Mouse (Mus musculus): ENCODE measurements around the gene Cd5. TPM values are rescaled to one million over a fixed set of nuclear protein-coding genes. Genes with fewer than 3 reads are reported as not detected.
A peak's percentile ranks its signal among the peaks of the same experiment; 100 is the strongest.

The Cd5 gene
- total and polyA plus RNA-seq, 3 experiments = 0.11 TPM; not detected in 2

DNA sequence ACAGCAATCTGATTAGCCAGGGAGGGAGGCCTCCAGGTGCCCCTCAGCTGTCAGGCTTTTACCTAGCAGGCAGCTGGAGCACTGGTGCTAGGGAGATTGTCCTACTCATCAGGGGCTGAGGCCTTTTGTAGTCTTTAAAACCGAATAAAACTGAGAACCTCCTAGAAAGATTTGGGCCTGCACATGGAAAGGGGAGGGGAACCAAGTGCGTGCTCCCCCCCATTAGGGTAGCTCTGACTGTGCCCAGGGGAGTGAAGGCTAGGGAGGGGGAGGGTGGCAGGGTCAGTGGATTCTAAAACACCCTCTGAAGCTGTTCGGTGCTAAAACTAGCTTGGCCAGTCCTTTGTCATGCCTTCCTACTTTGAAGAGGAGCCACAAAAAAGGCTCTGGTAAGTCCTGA, 18.3 kb downstream of the Cd5 start:
- Histone ChIP-seq H3K36me3 (replicated peaks) (no peaks in the 10 kb centered on the region), H3K4me3 (ENCODE audit: low read depth, low read length) (no peak overlapping the region), H3K9me3 (replicated peaks) (no peaks in the 10 kb centered on the region), H3K27me3 (ENCODE audit: insufficient read depth, low read length) (peaks cover 35% of the 10 kb centered on the region), H3K4me1 (ENCODE audit: insufficient read depth, low read depth, low read length) (peaks cover 4% of the 10 kb centered on the region; the same call in 1 of the 2 replicates)
- ATAC-seq (ENCODE audit: extremely low read depth, insufficient number of reproducible peaks, low FRiP score, poor library complexity, severe bottlenecking) = no peak
- no peak for DNase-seq (ENCODE audit: low spot score)
- no peak for TF ChIP-seq GATA1 (IDR thresholded peaks at IDR 0.05; ENCODE audit: borderline replicate concordance, low read length)
- TF ChIP-seq CTCF (IDR thresholded peaks at IDR 0.05; ENCODE audit: low read depth, low read length) = no peak
- TF ChIP-seq GATA2 (IDR thresholded peaks at IDR 0.05; ENCODE audit: borderline replicate concordance, low read depth, low read length) = no peak

DNA sequence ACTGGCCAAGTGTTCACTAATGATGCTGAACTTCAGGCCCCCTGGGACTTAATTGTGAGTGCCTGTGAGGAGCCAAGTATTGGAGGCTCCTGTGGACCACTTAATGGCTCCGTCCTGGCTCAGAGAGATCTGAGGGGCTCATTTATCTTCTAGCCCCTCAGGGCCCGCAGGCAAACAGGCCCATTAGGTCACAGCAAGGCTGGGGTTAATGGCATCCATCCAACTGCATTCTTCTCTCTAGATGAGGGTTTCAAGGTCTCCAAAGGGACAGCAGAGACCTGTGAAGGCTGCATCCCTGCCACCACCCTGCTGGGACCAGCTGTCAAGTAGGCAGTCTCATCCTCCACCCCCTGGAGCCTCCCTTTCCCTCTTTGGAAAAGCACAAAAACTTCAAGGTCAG, 19.1 kb downstream of the Cd5 start:
- Histone ChIP-seq H3K9me3 (replicated peaks) (no peaks in the 10 kb centered on the region), H3K4me3 (ENCODE audit: low read depth, low read length) (no peak overlapping the region), H3K36me3 (replicated peaks) (peaks cover 4% of the 10 kb centered on the region), H3K4me1 (ENCODE audit: insufficient read depth, low read depth, low read length) (peaks cover 4% of the 10 kb centered on the region; the same call in 1 of the 2 replicates), H3K27me3 (ENCODE audit: insufficient read depth, low read length) (peaks cover 30% of the 10 kb centered on the region)
- ATAC-seq (ENCODE audit: extremely low read depth, insufficient number of reproducible peaks, low FRiP score, poor library complexity, severe bottlenecking) = no peak
- no peak for DNase-seq (ENCODE audit: low spot score)
- no peak for TF ChIP-seq CTCF (IDR thresholded peaks at IDR 0.05; ENCODE audit: low read depth, low read length)
- no peak for TF ChIP-seq GATA2 (IDR thresholded peaks at IDR 0.05; ENCODE audit: borderline replicate concordance, low read depth, low read length)
- TF ChIP-seq GATA1 (IDR thresholded peaks at IDR 0.05; ENCODE audit: borderline replicate concordance, low read length) = no peak
- TF ChIP-seq POLR2AphosphoS5 (IDR thresholded peaks at IDR 0.05; ENCODE audit: insufficient replicate concordance, low read depth, low read length) = no peak
- TF ChIP-seq TAL1 (conservative IDR thresholded peaks at IDR 0.05; ENCODE audit: low read depth, low read length) = no peak

DNA sequence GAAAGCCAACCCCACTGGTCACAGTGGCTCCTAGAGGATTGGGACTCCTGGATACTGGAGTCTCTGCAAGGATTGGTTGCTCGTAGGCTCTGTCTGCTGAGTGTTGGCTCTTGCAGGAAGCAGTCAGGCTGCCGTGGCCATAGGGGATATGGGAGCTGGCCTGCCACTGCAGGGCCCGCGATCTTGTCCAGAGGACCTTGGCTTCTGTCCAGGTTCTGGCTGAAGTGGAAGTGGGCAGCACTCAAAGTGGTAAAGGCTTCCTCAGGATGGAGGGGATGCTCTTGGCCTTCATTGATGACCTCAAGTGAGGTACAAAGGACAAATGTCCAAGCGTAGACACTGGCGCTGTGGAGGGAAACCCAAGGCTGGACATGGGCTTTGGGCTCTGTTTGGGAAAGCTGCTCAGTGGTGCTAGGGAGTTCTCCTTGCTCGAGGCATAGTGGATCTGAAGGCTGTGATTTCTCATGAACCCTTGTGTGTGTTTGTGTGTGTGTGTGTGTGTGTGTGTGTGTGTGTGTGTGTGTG, 20.5 kb downstream of the Cd5 start:
- no peak for DNase-seq (ENCODE audit: low spot score)
- Histone ChIP-seq H3K27me3 (ENCODE audit: insufficient read depth, low read length) (peaks cover 26% of the 10 kb centered on the region), H3K9me3 (replicated peaks) (no peaks in the 10 kb centered on the region), H3K4me1 (ENCODE audit: insufficient read depth, low read depth, low read length) (peaks cover 4% of the 10 kb centered on the region; the same call in 1 of the 2 replicates), H3K4me3 (ENCODE audit: low read depth, low read length) (no peak overlapping the region), H3K36me3 (replicated peaks) (peaks cover 18% of the 10 kb centered on the region)
- no peak for ATAC-seq (ENCODE audit: extremely low read depth, insufficient number of reproducible peaks, low FRiP score, poor library complexity, severe bottlenecking)
- TF ChIP-seq GATA1 (IDR thresholded peaks at IDR 0.05; ENCODE audit: borderline replicate concordance, low read length) = no peak
- no peak for TF ChIP-seq POLR2AphosphoS5 (IDR thresholded peaks at IDR 0.05; ENCODE audit: insufficient replicate concordance, low read depth, low read length)

DNA sequence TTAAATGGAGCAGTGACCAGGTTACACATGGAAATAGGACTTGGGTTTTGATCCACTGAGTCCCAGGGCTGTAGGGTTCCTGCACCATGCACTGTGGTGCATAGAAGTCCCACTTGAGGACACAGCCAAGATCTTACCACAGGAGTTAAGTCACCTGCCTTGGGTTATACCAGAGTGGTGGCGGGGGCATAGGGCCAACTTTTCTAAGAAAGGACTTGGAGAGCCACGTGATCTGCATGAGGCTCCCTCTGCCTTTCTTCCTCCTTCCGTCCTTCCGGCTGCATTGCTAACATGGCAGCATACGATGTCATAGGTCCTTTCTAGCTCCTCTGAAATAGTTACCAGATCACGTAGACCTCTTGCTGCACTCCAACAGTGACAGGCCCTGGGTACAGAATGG, 23.3 kb downstream of the Cd5 start:
- H3K4me1 ChIP-seq (ENCODE audit: insufficient read depth, low read depth, low read length) = peaks cover 4% of the 10 kb centered on the region; the same call in 1 of the 2 replicates
- no peak for DNase-seq (ENCODE audit: low spot score)
- ATAC-seq (ENCODE audit: extremely low read depth, insufficient number of reproducible peaks, low FRiP score, poor library complexity, severe bottlenecking) = no peak
- H3K36me3 ChIP-seq (replicated peaks) = peaks cover 46% of the 10 kb centered on the region
- peaks cover 10% of the 10 kb centered on the region for H3K27me3 ChIP-seq (ENCODE audit: insufficient read depth, low read length)
- no peaks in the 10 kb centered on the region for H3K9me3 ChIP-seq (replicated peaks)
- TF ChIP-seq TAL1 (conservative IDR thresholded peaks at IDR 0.05; ENCODE audit: low read depth, low read length) (no peak), CTCF (IDR thresholded peaks at IDR 0.05; ENCODE audit: low read depth, low read length) (no peak), GATA2 (IDR thresholded peaks at IDR 0.05; ENCODE audit: borderline replicate concordance, low read depth, low read length) (no peak), POLR2AphosphoS5 (IDR thresholded peaks at IDR 0.05; ENCODE audit: insufficient replicate concordance, low read depth, low read length) (no peak), GATA1 (IDR thresholded peaks at IDR 0.05; ENCODE audit: borderline replicate concordance, low read length) (no peak)
- no peak overlapping the region for H3K4me3 ChIP-seq (ENCODE audit: low read depth, low read length)

DNA sequence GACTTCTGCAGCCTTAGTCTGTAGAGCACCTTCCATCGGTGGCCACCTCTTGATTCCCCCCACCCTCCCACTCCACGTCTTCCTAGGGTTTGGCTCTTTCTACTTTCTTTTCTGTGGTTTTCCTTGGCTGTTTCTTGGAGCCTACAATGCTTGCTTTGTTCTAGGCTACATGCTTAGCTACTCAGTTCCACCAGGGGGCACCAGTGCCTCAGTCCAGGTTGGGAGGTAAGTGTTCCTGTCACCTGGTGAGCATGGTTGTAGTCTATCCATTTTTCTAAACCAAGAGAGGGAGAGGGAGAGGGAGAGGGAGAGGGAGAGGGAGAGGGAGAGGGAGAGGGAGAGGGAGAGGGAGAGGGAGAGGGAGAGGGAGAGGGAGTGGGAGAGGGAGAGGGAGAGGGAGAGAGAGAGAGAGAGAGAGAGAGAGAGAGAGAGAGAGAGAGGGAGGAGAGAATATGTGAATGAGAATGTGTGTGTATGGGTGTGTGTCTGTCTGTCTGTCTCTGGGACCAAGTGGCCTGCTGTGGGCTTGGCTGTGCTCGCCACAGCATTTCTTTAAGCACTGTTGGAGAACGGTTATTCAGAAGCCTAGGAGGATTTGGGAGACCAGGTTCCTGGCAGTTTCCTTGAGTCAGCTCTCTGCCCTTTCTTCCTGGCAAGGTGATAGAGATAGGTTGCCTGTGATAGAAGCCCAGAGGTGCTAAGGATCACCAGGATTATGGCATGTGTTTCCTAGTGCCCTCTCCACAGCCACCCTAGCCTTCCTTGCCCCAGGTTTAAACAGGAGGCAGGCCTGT, 23.9 kb downstream of the Cd5 start:
- H3K36me3 ChIP-seq (replicated peaks) = peaks cover 52% of the 10 kb centered on the region
- no peak overlapping the region for H3K4me3 ChIP-seq (ENCODE audit: low read depth, low read length)
- ATAC-seq (ENCODE audit: extremely low read depth, insufficient number of reproducible peaks, low FRiP score, poor library complexity, severe bottlenecking) (no peak), DNase-seq (ENCODE audit: low spot score) (peak; percentile 50)
- TF ChIP-seq GATA2 (IDR thresholded peaks at IDR 0.05; ENCODE audit: borderline replicate concordance, low read depth, low read length) (no peak), GATA1 (IDR thresholded peaks at IDR 0.05; ENCODE audit: borderline replicate concordance, low read length) (no peak), TAL1 (conservative IDR thresholded peaks at IDR 0.05; ENCODE audit: low read depth, low read length) (no peak), CTCF (IDR thresholded peaks at IDR 0.05; ENCODE audit: low read depth, low read length) (peak; percentile 50; the same call in 1 of the 2 replicates)
- H3K9me3 ChIP-seq (replicated peaks) = no peaks in the 10 kb centered on the region
- H3K4me1 ChIP-seq (ENCODE audit: insufficient read depth, low read depth, low read length) = peaks cover 9% of the 10 kb centered on the region
- H3K27me3 ChIP-seq (ENCODE audit: insufficient read depth, low read length) = peaks cover 7% of the 10 kb centered on the region

DNA sequence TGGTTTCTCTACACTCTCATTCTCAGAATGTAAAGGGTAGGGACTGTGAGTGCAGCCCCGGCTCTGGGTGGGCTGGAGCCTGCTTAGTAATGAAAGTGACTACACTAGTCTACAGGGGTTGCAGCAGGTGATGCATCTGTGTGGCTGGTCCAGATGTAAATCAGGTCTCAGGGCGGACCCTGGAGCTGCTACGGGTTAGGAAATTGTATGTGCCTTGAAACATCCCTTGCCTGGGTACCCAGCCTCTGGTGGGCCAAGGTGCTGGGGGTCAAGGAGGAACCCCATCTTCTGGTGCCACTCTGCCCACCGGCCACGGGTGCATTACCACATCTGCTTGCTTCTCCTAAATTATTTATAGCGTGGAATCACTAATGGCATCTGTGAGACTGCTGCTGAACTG, 24.6 kb downstream of the Cd5 start:
- TF ChIP-seq TAL1 (conservative IDR thresholded peaks at IDR 0.05; ENCODE audit: low read depth, low read length) = no peak
- Histone ChIP-seq H3K27me3 (ENCODE audit: insufficient read depth, low read length) (peaks cover 5% of the 10 kb centered on the region; the same call in 1 of the 2 replicates), H3K4me3 (ENCODE audit: low read depth, low read length) (no peak overlapping the region), H3K4me1 (ENCODE audit: insufficient read depth, low read depth, low read length) (peaks cover 16% of the 10 kb centered on the region), H3K9me3 (replicated peaks) (no peaks in the 10 kb centered on the region), H3K36me3 (replicated peaks) (peaks cover 59% of the 10 kb centered on the region)
- ATAC-seq (ENCODE audit: extremely low read depth, insufficient number of reproducible peaks, low FRiP score, poor library complexity, severe bottlenecking) (no peak), DNase-seq (ENCODE audit: low spot score) (no peak)

Data from G1E (cell line).